Mouse (Mus musculus): ENCODE data around the gene Bcar1. TPM values are rescaled to one million over a fixed set of nuclear protein-coding genes. Genes with fewer than 3 reads are reported as not detected.

Bcar1 gene
- polyA plus RNA-seq, 1 experiment from 2014 or later: 50.0 TPM

- Histone ChIP-seq H3K4me3 (no peak overlapping the region), H3K4me2 (no peak overlapping the region), H3K27ac (no peak overlapping the region), H3K36me3 (ENCODE audit: poor library complexity, severe bottlenecking) (peaks cover 32% of the 10 kb centered on the region), H3K27me3 (no peaks in the 10 kb centered on the region), H3K9me3 (replicated peaks) (no peaks in the 10 kb centered on the region), H3K4me1 (peaks cover 40% of the 10 kb centered on the region), H3K9ac (no peak overlapping the region)
- ATAC-seq: no peak
- WGBS: 80% methylated on average over 4 of the region's 4 CpGs
Measured at GRCm38 (mm10) chr8:111720115-111720544, 23.5 kb downstream of the Bcar1 start.

DNA sequence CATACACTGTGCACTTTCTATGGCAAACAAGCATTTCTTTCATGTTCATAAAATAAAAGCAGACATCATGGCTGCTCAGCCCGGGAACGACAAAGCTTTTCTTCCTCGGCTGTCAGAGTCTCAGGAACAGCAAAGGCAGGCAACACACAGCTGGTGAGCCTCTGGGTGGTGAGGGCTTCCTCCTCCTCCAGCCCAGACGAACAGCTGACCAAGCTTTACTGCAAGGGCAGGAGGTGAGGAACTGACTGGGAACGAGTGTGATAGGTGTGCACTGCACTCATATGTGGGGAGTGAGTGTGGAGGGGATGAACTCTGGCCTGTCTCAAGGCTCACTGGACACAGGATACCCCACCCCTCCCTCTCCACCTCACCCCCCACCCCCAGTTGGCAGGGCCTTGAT, 24.7 kb downstream of the Bcar1 start:
- peak overlapping the region; percentile 98; the same call in 1 of the 2 replicates for H3K27ac ChIP-seq
- no peak overlapping the region for H3K4me2 ChIP-seq
- H3K4me3 ChIP-seq: no peak overlapping the region
- no peak for ATAC-seq
- 54% methylated on average over 5 of the region's 5 CpGs for WGBS
- peaks cover 44% of the 10 kb centered on the region for H3K36me3 ChIP-seq (ENCODE audit: poor library complexity, severe bottlenecking)
- no peaks in the 10 kb centered on the region for H3K27me3 ChIP-seq
- H3K9me3 ChIP-seq (replicated peaks): no peaks in the 10 kb centered on the region
- H3K9ac ChIP-seq: no peak overlapping the region
- peaks cover 40% of the 10 kb centered on the region for H3K4me1 ChIP-seq

- WGBS: 48% methylated on average over 6 of the region's 6 CpGs
- Histone ChIP-seq H3K4me1 (peaks cover 40% of the 10 kb centered on the region), H3K36me3 (ENCODE audit: poor library complexity, severe bottlenecking) (peaks cover 55% of the 10 kb centered on the region)
Measured at GRCm38 (mm10) chr8:111717866-111718265, 25.7 kb downstream of the Bcar1 start.

DNA sequence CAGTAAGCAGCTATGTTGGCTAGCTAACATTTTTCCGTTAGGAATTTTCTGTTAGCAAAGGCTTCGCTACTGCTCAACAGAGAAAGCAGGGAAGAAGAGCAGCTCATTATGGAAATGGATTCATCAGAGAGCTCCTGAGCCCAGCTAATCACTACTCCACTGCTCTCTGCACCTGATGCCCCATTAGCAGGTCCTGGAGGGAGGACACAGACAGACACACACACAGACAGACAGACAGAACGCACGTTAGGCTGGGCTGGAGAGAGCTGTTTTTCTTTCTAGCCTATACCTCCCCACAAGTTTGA, 26.2 kb downstream of the Bcar1 start:
- WGBS: 33% methylated on average over 4 of the region's 4 CpGs

More at GRCm38 (mm10) chr8:111717866-111718265, 25.7 kb downstream of the Bcar1 start:
- ATAC-seq: no peak
- Histone ChIP-seq H3K27ac (peak overlapping the region; percentile 98), H3K9me3 (replicated peaks) (no peaks in the 10 kb centered on the region), H3K9ac (peak overlapping the region; percentile 58), H3K4me3 (no peak overlapping the region), H3K27me3 (no peaks in the 10 kb centered on the region), H3K4me2 (peak overlapping the region; percentile 37; the same call in 1 of the 2 replicates)

DNA sequence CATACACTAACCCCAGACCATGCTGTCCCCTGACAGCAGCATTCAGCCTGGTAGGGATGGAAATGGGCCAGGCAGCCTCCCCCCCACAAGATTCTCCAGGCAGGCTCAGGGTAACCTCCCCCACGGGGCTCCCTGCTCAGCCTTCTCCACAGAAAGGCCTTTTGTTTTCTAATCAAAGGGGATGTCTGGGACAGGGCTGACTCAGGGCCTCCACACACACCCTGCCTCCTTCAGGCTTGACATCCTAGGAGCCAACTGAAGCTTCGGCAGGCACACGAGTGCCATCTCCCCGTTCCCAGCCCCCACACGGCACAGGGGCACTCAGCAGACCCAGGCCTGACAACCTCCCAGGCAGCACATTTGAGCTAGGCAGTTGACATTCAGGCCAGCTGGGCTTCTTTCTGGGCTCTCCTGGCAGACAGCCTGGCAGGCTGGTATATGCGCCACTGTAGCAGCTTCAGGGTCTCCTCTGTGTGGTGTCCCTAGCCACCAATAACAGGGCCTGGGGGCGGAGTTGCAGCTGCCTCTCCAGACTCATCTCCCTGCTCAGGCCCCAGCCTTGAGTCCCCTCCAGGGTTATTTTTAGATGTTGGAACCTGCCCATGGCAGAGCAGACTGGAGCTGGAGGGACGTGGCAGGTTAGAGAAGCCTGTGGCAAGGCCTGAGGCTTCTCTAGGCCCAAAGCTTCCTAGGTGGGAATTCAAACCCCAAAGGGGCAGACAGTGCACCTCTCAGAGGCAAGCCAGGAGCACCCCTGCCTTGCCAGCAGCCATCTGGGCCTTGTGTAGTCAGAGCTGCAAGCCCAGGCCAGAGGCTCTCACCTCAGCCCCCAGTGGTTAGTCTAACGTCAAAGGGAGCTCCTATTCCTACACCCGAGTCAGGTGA, 26.8 kb downstream of the Bcar1 start:
- peaks cover 65% of the 10 kb centered on the region for H3K36me3 ChIP-seq (ENCODE audit: poor library complexity, severe bottlenecking)
- H3K9ac ChIP-seq: peak overlapping the region; percentile 58
- H3K9me3 ChIP-seq (replicated peaks): no peaks in the 10 kb centered on the region
- peak overlapping the region; percentile 37 for H3K4me2 ChIP-seq
- peak overlapping the region; percentile 98 for H3K27ac ChIP-seq
- ATAC-seq: peak; percentile 89
- no peak overlapping the region for H3K4me3 ChIP-seq
- no peaks in the 10 kb centered on the region for H3K27me3 ChIP-seq
- H3K4me1 ChIP-seq: peaks cover 40% of the 10 kb centered on the region
- WGBS: 8% methylated on average over 10 of the region's 10 CpGs

More for the DNA sequence above, 26.2 kb downstream of the Bcar1 start:
- Histone ChIP-seq H3K4me3 (no peak overlapping the region), H3K9ac (peak overlapping the region; percentile 58), H3K4me1 (peaks cover 40% of the 10 kb centered on the region), H3K36me3 (ENCODE audit: poor library complexity, severe bottlenecking) (peaks cover 59% of the 10 kb centered on the region), H3K27me3 (no peaks in the 10 kb centered on the region), H3K4me2 (peak overlapping the region; percentile 37), H3K9me3 (replicated peaks) (no peaks in the 10 kb centered on the region), H3K27ac (peak overlapping the region; percentile 98)
- peak; percentile 9; the same call in 1 of the 2 replicates for ATAC-seq

DNA sequence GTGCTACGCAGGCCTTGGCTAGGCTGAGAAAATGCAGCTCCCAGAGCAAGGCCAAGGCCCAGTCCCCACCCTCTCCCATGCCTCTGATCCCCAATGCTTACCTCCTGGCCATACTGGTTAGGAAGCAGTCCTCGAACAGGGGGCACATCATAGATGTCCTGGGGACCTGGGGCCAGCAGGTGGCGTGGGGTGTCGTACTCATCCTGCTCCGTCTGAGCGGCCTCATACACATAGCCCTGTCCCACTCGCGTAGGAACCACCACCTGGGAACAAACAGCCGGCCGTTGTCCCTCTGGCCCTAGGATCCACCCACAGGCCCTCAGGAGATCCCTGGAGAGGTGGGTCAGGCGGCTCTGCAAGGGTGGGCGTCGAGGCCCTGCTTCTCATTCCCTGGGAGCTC, 28.1 kb downstream of the Bcar1 start:
- Histone ChIP-seq H3K36me3 (ENCODE audit: poor library complexity, severe bottlenecking) (peaks cover 71% of the 10 kb centered on the region), H3K4me2 (no peak overlapping the region), H3K9me3 (replicated peaks) (no peaks in the 10 kb centered on the region), H3K27me3 (no peaks in the 10 kb centered on the region), H3K27ac (peak overlapping the region; percentile 98), H3K9ac (0 out of 2 replicates have a peak overlapping the region, but pooled peaks have one; percentile 1), H3K4me3 (no peak overlapping the region), H3K4me1 (peaks cover 40% of the 10 kb centered on the region)
- ATAC-seq: no peak
- 80% methylated on average over 13 of the region's 13 CpGs for WGBS

GRCm38 (mm10) chr8:111714295-111714694, 29.3 kb downstream of the Bcar1 start:
- WGBS: 96% methylated on average over 12 of the region's 12 CpGs
- H3K36me3 ChIP-seq (ENCODE audit: poor library complexity, severe bottlenecking): peaks cover 71% of the 10 kb centered on the region
- peaks cover 40% of the 10 kb centered on the region for H3K4me1 ChIP-seq
- no peak overlapping the region for H3K4me2 ChIP-seq
- no peak overlapping the region for H3K9ac ChIP-seq
- ATAC-seq: no peak
- H3K27ac ChIP-seq: no peak overlapping the region
- H3K4me3 ChIP-seq: no peak overlapping the region
- H3K9me3 ChIP-seq (replicated peaks): no peaks in the 10 kb centered on the region
- H3K27me3 ChIP-seq: no peaks in the 10 kb centered on the region

DNA sequence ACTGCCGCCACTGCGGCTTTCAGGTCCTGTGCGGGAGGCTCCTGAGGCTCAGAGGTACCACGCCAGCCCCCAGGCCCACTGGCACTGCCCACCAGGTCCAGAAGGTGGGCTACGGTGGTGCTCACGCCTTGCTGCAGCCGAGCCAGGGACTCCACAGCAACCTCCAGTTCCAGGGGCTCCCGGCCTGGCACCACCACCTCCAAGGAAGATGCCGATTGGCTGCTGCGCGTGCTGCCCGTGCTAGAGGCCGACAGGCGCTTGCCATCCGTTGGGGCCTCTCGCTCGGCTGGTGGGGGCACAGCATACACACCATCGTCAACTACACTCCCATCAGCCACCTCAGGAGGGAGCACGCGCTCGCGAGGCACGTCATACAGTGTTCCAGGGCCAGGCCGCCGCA, 29.8 kb downstream of the Bcar1 start:
- no peaks in the 10 kb centered on the region for H3K9me3 ChIP-seq (replicated peaks)
- H3K36me3 ChIP-seq (ENCODE audit: poor library complexity, severe bottlenecking): peaks cover 72% of the 10 kb centered on the region
- no peak for ATAC-seq
- no peak overlapping the region for H3K4me2 ChIP-seq
- no peak overlapping the region for H3K9ac ChIP-seq
- 93% methylated on average over 24 of the region's 25 CpGs for WGBS
- H3K4me1 ChIP-seq: peaks cover 36% of the 10 kb centered on the region
- H3K4me3 ChIP-seq: no peak overlapping the region
- no peaks in the 10 kb centered on the region for H3K27me3 ChIP-seq
- no peak overlapping the region for H3K27ac ChIP-seq

- Histone ChIP-seq H3K36me3 (ENCODE audit: poor library complexity, severe bottlenecking) (peaks cover 74% of the 10 kb centered on the region), H3K27me3 (no peaks in the 10 kb centered on the region), H3K4me1 (peaks cover 31% of the 10 kb centered on the region), H3K4me2 (no peak overlapping the region), H3K4me3 (no peak overlapping the region), H3K9me3 (replicated peaks) (no peaks in the 10 kb centered on the region), H3K9ac (no peak overlapping the region), H3K27ac (no peak overlapping the region)
- WGBS: 94% methylated on average over 11 of the region's 11 CpGs
- ATAC-seq: no peak
Measured at GRCm38 (mm10) chr8:111713291-111713690, 30.3 kb downstream of the Bcar1 start.

DNA sequence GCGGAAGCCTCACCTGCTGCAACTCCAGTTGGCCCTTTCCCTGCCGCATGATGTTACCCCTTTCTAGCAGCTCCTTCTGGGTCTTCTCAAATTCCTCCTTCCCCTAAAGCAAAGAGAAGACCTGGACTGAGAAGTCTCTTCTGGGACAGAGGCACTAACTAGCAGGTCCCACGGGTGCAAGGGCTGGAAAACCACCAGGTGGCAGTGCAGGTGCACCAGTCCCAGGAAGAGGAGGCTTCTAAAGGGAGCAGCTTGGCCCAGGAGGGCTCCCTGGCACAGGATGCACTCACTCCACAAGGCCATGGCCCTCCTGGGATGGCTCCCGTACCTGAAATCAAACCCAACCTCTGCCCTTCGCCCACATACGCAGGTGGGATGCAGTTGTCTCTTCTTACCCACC, 31.0 kb downstream of the Bcar1 start:
- H3K9ac ChIP-seq: no peak overlapping the region
- H3K9me3 ChIP-seq (replicated peaks): no peaks in the 10 kb centered on the region
- 75% methylated on average over 6 of the region's 6 CpGs for WGBS
- no peak overlapping the region for H3K4me3 ChIP-seq
- no peak overlapping the region for H3K27ac ChIP-seq
- H3K4me2 ChIP-seq: no peak overlapping the region
- H3K4me1 ChIP-seq: peaks cover 24% of the 10 kb centered on the region
- H3K27me3 ChIP-seq: no peaks in the 10 kb centered on the region
- peaks cover 77% of the 10 kb centered on the region for H3K36me3 ChIP-seq (ENCODE audit: poor library complexity, severe bottlenecking)
- ATAC-seq: no peak; the same call in 1 of the 2 replicates

DNA sequence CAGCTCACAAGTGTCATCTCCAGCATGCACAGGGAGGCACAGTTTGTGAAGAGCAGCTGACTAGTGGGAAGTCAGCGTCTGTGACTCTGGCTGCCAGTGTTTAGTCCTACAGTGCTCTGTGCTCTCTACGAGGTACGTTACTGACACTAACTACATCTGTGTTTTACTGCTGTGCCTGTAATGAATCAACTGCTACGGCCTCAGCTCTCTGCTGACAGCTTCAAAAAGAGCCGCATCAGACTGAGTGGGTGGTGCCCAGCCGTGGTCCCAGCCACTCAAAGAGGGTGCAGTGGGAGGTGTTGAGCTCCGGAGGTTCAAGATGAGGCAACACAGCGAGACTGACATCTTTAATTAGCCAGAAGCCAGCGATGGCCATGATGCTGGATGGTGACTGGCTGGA, 31.5 kb downstream of the Bcar1 start:
- Histone ChIP-seq H3K36me3 (ENCODE audit: poor library complexity, severe bottlenecking) (peaks cover 77% of the 10 kb centered on the region), H3K9me3 (replicated peaks) (no peaks in the 10 kb centered on the region), H3K4me1 (peaks cover 20% of the 10 kb centered on the region), H3K27ac (no peak overlapping the region), H3K27me3 (no peaks in the 10 kb centered on the region), H3K4me3 (no peak overlapping the region), H3K9ac (no peak overlapping the region), H3K4me2 (no peak overlapping the region)
- ATAC-seq: no peak
- WGBS: 83% methylated on average over 9 of the region's 9 CpGs

- H3K27me3 ChIP-seq: no peaks in the 10 kb centered on the region
- 94% methylated on average over 20 of the region's 20 CpGs for WGBS
- H3K36me3 ChIP-seq (ENCODE audit: poor library complexity, severe bottlenecking): peaks cover 77% of the 10 kb centered on the region
- ATAC-seq: no peak
- no peak overlapping the region for H3K4me2 ChIP-seq
- no peaks in the 10 kb centered on the region for H3K9me3 ChIP-seq (replicated peaks)
- H3K4me1 ChIP-seq: peaks cover 8% of the 10 kb centered on the region
- H3K9ac ChIP-seq: no peak overlapping the region
- no peak overlapping the region for H3K4me3 ChIP-seq
- H3K27ac ChIP-seq: no peak overlapping the region
Measured at GRCm38 (mm10) chr8:111710777-111711485, 32.7 kb downstream of the Bcar1 start.

All from forebrain, embryonic 13.5 days (tissue).